Mouse (Mus musculus) adipocyte (in vitro differentiated cells): Measurements from ENCODE around the gene Gm20517.
A peak's percentile ranks its signal among the peaks of the same experiment; 100 is the strongest.
"Not testable (repeated sequence)": the region's sequence is repeated elsewhere in the genome, so short reads cannot be mapped to it uniquely, and the experiment has no call there.

Source experiments
- DNase-seq: peaks from one replicate; pipeline ENCODE4 v3.0.0-alpha.2; 2016; ENCODE audit warnings: low spot score

The Gm20517 gene

GRCm38 (mm10) chr17:47596839-47597164 lies 14.6 kb upstream of the Gm20517 start:
- no peak for DNase-seq

- DNase-seq, result no peak
These were observed 14.1 kb upstream of the Gm20517 start for GRCm38 (mm10) chr17:47597261-47597660.

GRCm38 (mm10) chr17:47597838-47598579 lies 13.4 kb upstream of the Gm20517 start:
- peak; percentile 50 for DNase-seq

GRCm38 (mm10) chr17:47598580-47599304 lies 12.6 kb upstream of the Gm20517 start:
- not testable (repeated sequence) for DNase-seq

GRCm38 (mm10) chr17:47599511-47600297 lies 11.7 kb upstream of the Gm20517 start:
- peak; percentile 40 for DNase-seq

- no peak for DNase-seq
These were observed 10.6 kb upstream of the Gm20517 start for GRCm38 (mm10) chr17:47600601-47601388.

- no peak for DNase-seq
These were observed 10.0 kb upstream of the Gm20517 start for GRCm38 (mm10) chr17:47601389-47601755.

- no peak for DNase-seq
These were observed 9.1 kb upstream of the Gm20517 start for GRCm38 (mm10) chr17:47602289-47602688.

- DNase-seq, result peak; percentile 40
These were observed 5.2 kb upstream of the Gm20517 start for GRCm38 (mm10) chr17:47606220-47606619.

GRCm38 (mm10) chr17:47609182-47609581 lies 2.2 kb upstream of the Gm20517 start:
- DNase-seq, result no peak

GRCm38 (mm10) chr17:47611661-47611982 lies 233 bp downstream of the Gm20517 start:
- no peak for DNase-seq

- DNase-seq, result peak; percentile 72
These were observed 2.6 kb downstream of the Gm20517 start for GRCm38 (mm10) chr17:47614018-47614417.

- DNase-seq, result no peak
These were observed 4.7 kb downstream of the Gm20517 start for GRCm38 (mm10) chr17:47616119-47616518.

- no peak for DNase-seq
These were observed 5.3 kb downstream of the Gm20517 start for GRCm38 (mm10) chr17:47616652-47617051.

- DNase-seq, result no peak
These were observed 6.4 kb downstream of the Gm20517 start for GRCm38 (mm10) chr17:47617605-47618307.

- DNase-seq, result no peak
These were observed 7.3 kb downstream of the Gm20517 start for GRCm38 (mm10) chr17:47618556-47619311.

- DNase-seq, result no peak
These were observed 11.6 kb downstream of the Gm20517 start for GRCm38 (mm10) chr17:47622912-47623554.

GRCm38 (mm10) chr17:47624572-47624971 lies 13.2 kb downstream of the Gm20517 start:
- not testable (repeated sequence) for DNase-seq

GRCm38 (mm10) chr17:47625088-47625487 lies 13.7 kb downstream of the Gm20517 start:
- no peak for DNase-seq

- no peak for DNase-seq
These were observed 14.6 kb downstream of the Gm20517 start for GRCm38 (mm10) chr17:47626031-47626430.
